Mouse (Mus musculus) brain, embryonic 14.5 days (tissue): Measurements from ENCODE around the gene Pop4.

Experiments used
- CTCF ChIP-seq: fragments of 200-500 bp; IDR thresholded peaks from 2 replicates; pipeline ENCODE4 v1.5.1; 2012; ENCODE audit warnings: inconsistent platforms, mild to moderate bottlenecking, moderate library complexity, borderline replicate concordance; ENCODE audit not compliant: insufficient read depth, insufficient read length; ENCODE audit errors: extremely low read depth
- POLR2A ChIP-seq: fragments of 200-500 bp; IDR thresholded peaks from 2 replicates; pipeline ENCODE4 v1.6.1; 2012; ENCODE audit warnings: mild to moderate bottlenecking, inconsistent platforms, borderline replicate concordance; ENCODE audit not compliant: poor library complexity, insufficient read depth, insufficient read length, severe bottlenecking; ENCODE audit errors: extremely low read depth

- no peak for TF ChIP-seq CTCF
- TF ChIP-seq POLR2A: no peak
These were observed 636 bp upstream of the Pop4 start for GRCm38 (mm10) chr7:38271859-38272258.
